Mouse (Mus musculus) midbrain, embryonic 14.5 days (tissue): ENCODE measurements around the gene Hdac4. TPM values are rescaled to one million over a fixed set of nuclear protein-coding genes. Genes with fewer than 3 reads are reported as not detected.
A peak's percentile ranks its signal among the peaks of the same experiment; 100 is the strongest.

Experiments
- ATAC-seq: fragments of 200-750 bp; cut with Nextera tagmentation; 2 replicates; pipeline ENCODE4 v1.8.0; 2017; ENCODE audit warnings: moderate number of reproducible peaks, moderate library complexity; ENCODE audit not compliant: low FRiP score, low TSS enrichment
- DNase-seq: peaks from one replicate; pipeline ENCODE4 v3.0.0-alpha.2; 2015
- H3K27ac ChIP-seq: fragments of 300-500 bp; sonication (generic); replicated peaks from 2 replicates; pipeline ENCODE4 v1.5.1; 2014; ENCODE audit warnings: mild to moderate bottlenecking, low read depth, low read length, moderate library complexity
- H3K27me3 ChIP-seq: fragments of 300-500 bp; sonication (generic); 2 replicates; pipeline ENCODE4 v1.6.1; 2014; ENCODE audit warnings: low read length, control low read depth, mixed read lengths; ENCODE audit not compliant: control insufficient read depth, insufficient read depth
- H3K36me3 ChIP-seq: fragments of 300-500 bp; sonication (generic); 2 replicates; pipeline ENCODE4 v1.6.1; 2014; ENCODE audit warnings: low read length, control low read depth; ENCODE audit not compliant: control insufficient read depth, insufficient read depth
- H3K4me1 ChIP-seq: fragments of 300-500 bp; sonication (generic); 2 replicates; pipeline ENCODE4 v1.6.1; 2014; ENCODE audit warnings: mild to moderate bottlenecking, antibody characterized with exemption, low read length, control low read depth; ENCODE audit not compliant: control insufficient read depth, insufficient read depth
- H3K4me2 ChIP-seq: fragments of 300-500 bp; sonication (generic); 2 replicates; pipeline ENCODE4 v1.6.1; 2014; ENCODE audit warnings: mild to moderate bottlenecking, low read length, moderate library complexity
- H3K4me3 ChIP-seq: fragments of 300-500 bp; sonication (generic); replicated peaks from 2 replicates; pipeline ENCODE4 v1.5.1; 2014; ENCODE audit warnings: low read depth, low read length
- H3K9ac ChIP-seq: fragments of 300-500 bp; sonication (generic); replicated peaks from 2 replicates; pipeline ENCODE4 v1.6.1; 2014; ENCODE audit warnings: mild to moderate bottlenecking, low read length, moderate library complexity
- H3K9me3 ChIP-seq: fragments of 300-500 bp; sonication (generic); 2 replicates; pipeline ENCODE4 v1.6.1; 2016; ENCODE audit warnings: low read length, control low read depth, mixed read lengths; ENCODE audit not compliant: control insufficient read depth
- WGBS: fragments of 180-500 bp; shearing (Covaris S2); extraction: QIAGEN DNeasy Blood & Tissue Kit; methylation state at CpG from one replicate; pipeline ENCODE4 v1.1.7; 2014; 5-methylcytosine and 5-hydroxymethylcytosine counted together
- polyA plus RNA-seq: library from polyadenylated mRNA; unstranded; fragments of >200 nt; fragmentation: Nextera tagmentation; extraction: Ambion mirVana; gene quantifications from 2 replicates; pipeline ENCODE4 v1.2.1, GENCODE M21; 2014

Gene Hdac4
- polyA plus RNA-seq, 1 experiment from 2014 or later = 27.0 TPM

DNA sequence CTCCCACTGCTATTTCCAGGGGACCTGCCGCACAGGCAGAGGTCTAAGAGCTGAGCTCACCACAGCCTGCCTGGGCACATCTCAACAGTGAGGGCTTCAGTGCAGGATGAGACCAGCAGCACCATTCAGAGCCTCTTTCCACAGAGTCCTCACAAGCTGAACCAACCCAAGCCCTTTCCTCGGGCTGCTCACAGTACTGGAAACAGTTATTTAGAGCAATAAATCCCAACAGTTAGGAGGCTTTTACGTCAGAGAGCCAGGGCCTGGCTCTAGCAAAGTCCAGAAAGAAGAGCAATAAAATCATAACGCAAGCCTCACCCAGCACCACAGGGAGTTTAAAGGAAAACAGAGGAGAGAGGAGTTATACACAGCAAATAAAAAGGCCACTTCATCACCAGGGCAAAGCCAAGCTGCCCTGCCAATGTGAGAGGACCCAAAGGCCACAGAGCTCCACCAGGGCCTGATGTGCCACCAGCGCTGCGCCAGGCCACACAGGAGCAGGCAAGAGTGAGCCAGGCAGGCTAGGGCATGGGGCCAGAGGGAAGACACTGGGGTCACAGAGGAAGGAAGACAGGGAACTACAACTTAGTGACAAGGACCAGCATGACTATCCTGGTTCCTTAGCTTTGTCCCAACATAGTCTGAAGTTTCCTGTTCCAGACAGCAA is 50.5 kb downstream of the Hdac4 start:
- WGBS = 89% methylated on average over 6 of the region's 6 CpGs
- Histone ChIP-seq H3K4me3 (no peak overlapping the region), H3K4me1 (no peaks in the 10 kb centered on the region), H3K9ac (no peak overlapping the region), H3K36me3 (peaks cover 15% of the 10 kb centered on the region), H3K9me3 (no peaks in the 10 kb centered on the region), H3K4me2 (no peak overlapping the region), H3K27me3 (no peaks in the 10 kb centered on the region), H3K27ac (no peak overlapping the region)
- ATAC-seq = no peak
- no peak for DNase-seq

DNA sequence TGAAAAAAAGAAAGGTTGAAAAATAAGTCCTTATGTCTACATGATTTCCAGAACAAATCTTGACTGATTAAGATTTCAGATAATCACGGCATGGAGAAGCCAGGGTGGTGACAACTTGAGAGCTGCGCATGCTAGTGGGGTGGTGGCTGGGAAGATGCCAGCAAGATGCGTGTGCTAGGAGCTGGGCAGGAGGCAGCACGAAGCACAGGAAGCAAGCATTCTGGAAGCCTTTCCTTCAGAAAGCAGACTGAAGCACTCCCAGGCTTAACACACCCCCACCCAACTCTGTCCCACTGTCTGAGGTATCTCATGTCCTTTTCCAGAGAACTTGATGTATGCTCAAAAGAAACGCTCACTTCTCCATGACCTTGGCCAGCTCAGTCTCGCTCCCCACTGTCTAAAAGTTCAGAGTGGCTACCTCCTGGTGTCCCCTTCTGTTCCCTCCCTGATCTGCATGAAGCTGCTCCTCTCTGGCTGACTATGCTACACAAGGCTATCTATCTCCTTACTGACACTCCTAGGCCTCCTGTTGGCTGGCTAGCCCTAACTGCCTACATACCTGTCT is 52.1 kb downstream of the Hdac4 start:
- no peaks in the 10 kb centered on the region for H3K4me1 ChIP-seq
- H3K4me3 ChIP-seq = no peak overlapping the region
- ATAC-seq (no peak), DNase-seq (no peak)
- H3K27me3 ChIP-seq = no peaks in the 10 kb centered on the region
- WGBS = 88% methylated on average over 6 of the region's 6 CpGs
- no peak overlapping the region for H3K4me2 ChIP-seq
- H3K9ac ChIP-seq = no peak overlapping the region
- no peaks in the 10 kb centered on the region for H3K9me3 ChIP-seq
- H3K27ac ChIP-seq = no peak overlapping the region
- H3K36me3 ChIP-seq = peaks cover 15% of the 10 kb centered on the region

DNA sequence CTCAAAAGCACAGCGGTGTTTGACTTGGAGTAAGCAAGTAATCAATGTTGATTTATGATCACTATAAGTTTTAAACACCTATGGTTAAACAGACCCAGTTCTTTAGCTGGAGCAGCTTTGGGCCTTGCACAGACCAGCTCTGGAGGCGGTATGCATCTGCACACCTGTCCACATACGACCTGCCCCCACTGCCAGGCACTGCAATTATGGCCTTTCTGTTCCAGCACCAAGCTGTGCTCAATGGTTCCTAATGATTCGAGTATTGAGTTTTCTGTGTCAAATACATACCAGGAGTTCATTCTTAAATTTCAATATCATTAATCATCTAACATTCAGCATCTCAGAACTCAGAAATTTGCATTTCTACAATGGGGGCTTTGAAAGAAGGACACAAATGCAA is 52.7 kb downstream of the Hdac4 start:
- 86% methylated on average over 4 of the region's 4 CpGs for WGBS
- no peak overlapping the region for H3K27ac ChIP-seq
- no peak overlapping the region for H3K4me3 ChIP-seq
- H3K9ac ChIP-seq = no peak overlapping the region
- H3K36me3 ChIP-seq = peaks cover 12% of the 10 kb centered on the region
- H3K4me1 ChIP-seq = no peaks in the 10 kb centered on the region
- H3K27me3 ChIP-seq = no peaks in the 10 kb centered on the region
- no peak overlapping the region for H3K4me2 ChIP-seq
- DNase-seq (no peak), ATAC-seq (no peak)
- H3K9me3 ChIP-seq = no peaks in the 10 kb centered on the region

DNA sequence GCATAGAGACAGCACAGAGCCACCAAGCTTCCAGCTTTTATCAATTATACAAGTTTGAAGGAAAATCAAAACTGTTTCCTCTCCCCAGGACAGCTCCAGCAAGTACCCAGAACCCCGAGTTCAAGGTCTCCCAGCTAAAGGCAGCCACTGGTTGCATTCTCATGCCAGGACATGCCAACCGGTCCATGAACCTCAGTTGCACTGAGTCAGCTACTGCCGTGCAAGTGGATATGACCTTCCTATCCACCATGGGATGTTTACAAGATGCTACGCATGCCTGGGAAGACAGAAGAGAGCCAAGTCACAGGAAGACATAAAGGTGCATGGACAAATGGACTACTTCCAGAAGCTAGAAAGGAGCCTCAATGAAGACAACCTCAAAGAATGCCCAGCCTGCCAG is 56.5 kb downstream of the Hdac4 start:
- Histone ChIP-seq H3K9ac (no peak overlapping the region), H3K4me1 (0 out of 2 replicates have a peak, but pooled peaks cover 6% of the 10 kb centered on the region), H3K27me3 (no peaks in the 10 kb centered on the region), H3K9me3 (no peaks in the 10 kb centered on the region), H3K4me3 (no peak overlapping the region), H3K4me2 (no peak overlapping the region), H3K36me3 (no peaks in the 10 kb centered on the region), H3K27ac (no peak overlapping the region)
- DNase-seq (no peak), ATAC-seq (no peak)
- 98% methylated on average over 4 of the region's 4 CpGs for WGBS

DNA sequence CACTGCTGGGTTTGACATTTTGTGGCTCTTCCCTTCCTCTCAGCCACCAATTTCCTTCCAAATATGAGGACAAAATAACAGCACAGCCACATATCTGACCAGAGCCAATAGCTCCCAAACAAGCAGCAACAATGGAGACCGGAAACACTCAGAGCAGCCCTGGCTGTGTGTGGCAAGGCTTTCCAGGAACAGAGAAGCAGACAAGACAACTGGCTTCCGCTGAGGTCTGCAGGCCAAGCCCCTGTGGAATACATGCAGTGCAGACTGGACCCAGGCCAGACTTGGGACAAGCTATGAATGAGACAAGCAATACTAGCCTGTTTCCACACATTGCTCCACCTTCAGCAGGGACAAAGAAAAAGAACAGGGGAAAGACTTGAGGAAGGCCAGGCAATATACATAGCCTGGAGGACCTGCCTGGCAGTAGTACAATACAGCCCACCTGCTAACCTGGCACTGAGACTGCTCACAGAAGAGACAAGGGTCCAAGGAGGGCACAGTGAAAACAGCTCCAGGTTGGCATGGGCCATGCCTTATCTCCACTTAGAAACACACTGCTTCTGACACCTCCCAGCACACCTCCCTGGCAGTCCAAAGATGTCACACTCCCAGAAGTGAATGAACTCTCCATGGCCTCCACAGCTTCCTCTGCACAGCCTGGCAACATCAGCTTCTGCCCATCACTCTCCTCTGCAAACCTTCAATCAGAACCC is 58.2 kb downstream of the Hdac4 start:
- Histone ChIP-seq H3K27me3 (no peaks in the 10 kb centered on the region), H3K27ac (no peak overlapping the region; the same call in 1 of the 2 replicates), H3K9me3 (no peaks in the 10 kb centered on the region), H3K4me2 (no peak overlapping the region), H3K9ac (no peak overlapping the region), H3K36me3 (no peaks in the 10 kb centered on the region), H3K4me1 (0 out of 2 replicates have a peak, but pooled peaks cover 6% of the 10 kb centered on the region), H3K4me3 (no peak overlapping the region)
- ATAC-seq (no peak), DNase-seq (peak; percentile 33)
- 78% methylated on average over 2 of the region's 2 CpGs for WGBS

DNA sequence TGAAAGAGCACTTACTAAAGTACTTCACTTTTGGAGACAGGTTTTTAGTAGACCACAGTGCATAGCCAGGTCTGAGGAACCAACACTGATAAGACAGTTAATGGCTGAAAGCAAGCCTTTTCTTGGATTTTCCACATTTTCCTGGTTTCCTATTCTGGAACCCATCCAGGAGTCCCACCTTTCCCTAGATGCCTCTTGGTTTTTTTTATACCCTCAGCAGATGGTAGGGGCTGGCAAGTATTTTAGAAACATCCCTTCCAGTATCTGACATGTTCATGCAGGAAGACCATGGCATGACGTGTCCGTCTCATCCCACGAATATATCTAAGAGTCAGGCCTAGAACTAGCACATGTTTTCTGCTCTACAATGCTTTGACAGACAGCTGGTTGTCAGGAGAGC is 59.1 kb downstream of the Hdac4 start:
- 91% methylated on average over 3 of the region's 3 CpGs for WGBS
- no peaks in the 10 kb centered on the region for H3K9me3 ChIP-seq
- H3K9ac ChIP-seq = no peak overlapping the region
- ATAC-seq (no peak), DNase-seq (no peak)
- no peaks in the 10 kb centered on the region for H3K36me3 ChIP-seq
- H3K4me2 ChIP-seq = no peak overlapping the region
- no peak overlapping the region for H3K27ac ChIP-seq
- no peak overlapping the region for H3K4me3 ChIP-seq
- H3K27me3 ChIP-seq = no peaks in the 10 kb centered on the region
- 0 out of 2 replicates have a peak, but pooled peaks cover 6% of the 10 kb centered on the region for H3K4me1 ChIP-seq

DNA sequence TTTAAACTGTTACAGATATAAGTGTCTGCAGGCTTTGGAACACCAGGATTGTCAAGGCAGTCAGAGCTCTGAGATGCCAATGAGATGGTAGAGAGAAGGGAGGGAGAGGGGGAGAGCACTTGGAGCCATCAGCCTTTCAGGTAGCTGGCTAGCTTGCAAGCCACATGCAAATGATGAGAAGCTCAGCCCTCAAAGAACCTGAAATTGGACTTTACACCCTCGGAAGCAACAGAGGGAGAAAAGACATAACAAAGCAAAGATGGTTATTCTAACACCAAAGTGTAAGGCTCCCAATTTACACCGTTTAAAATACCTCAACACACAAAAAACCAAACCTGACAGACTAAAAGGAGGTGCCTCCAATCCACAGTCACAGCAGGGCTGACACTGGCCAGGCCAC is 63.3 kb downstream of the Hdac4 start:
- DNase-seq = no peak
- Histone ChIP-seq H3K9ac (no peak overlapping the region), H3K4me3 (no peak overlapping the region), H3K27ac (no peak overlapping the region), H3K36me3 (no peaks in the 10 kb centered on the region), H3K27me3 (no peaks in the 10 kb centered on the region), H3K9me3 (no peaks in the 10 kb centered on the region), H3K4me1 (0 out of 2 replicates have a peak, but pooled peaks cover 5% of the 10 kb centered on the region), H3K4me2 (no peak overlapping the region)
- WGBS = 83% methylated on average over 2 of the region's 2 CpGs
- ATAC-seq = no peak

DNA sequence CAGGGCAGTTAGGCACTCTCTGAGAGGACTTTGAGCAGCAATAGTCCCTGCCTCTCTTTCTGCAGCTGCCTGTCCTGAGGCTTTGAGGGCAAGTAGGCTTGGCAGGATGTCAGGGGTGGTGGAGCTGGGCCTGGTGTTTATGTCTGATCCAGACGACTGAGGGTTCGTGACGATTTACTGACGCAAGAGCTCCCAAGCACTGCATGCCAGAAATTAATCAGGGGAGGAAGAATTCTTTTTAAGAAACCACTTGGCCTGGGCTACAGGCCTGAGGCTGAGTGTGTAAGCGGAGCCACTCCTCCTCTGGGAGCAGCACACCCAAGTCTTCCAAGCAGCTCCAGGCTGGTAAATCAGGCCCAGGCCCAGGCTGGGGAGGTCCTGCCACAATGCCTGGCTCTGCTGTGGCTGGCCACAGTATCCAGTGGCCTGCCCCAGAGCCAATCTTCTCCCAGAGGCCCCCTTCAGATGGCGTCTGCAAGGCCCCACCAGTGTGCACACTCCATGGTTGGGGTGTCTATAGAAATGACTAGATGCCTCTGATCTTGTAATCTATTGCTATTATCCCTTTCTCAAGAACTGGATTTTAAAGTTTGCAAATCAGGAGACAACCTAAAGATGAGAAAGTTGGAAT is 64.9 kb downstream of the Hdac4 start:
- 68% methylated on average over 6 of the region's 6 CpGs for WGBS
- Histone ChIP-seq H3K4me2 (no peak overlapping the region), H3K4me3 (no peak overlapping the region), H3K9ac (no peak overlapping the region), H3K27me3 (no peaks in the 10 kb centered on the region), H3K9me3 (no peaks in the 10 kb centered on the region), H3K27ac (0 out of 2 replicates have a peak overlapping the region, but pooled peaks have one; percentile 6), H3K36me3 (no peaks in the 10 kb centered on the region), H3K4me1 (no peaks in the 10 kb centered on the region)
- DNase-seq (peak; percentile 32), ATAC-seq (no peak)
